Mouse (Mus musculus) C2C12 (cell line): ENCODE data around the gene Pigf.

Experiments
- CTCF ChIP-seq: IDR thresholded peaks from one replicate; pipeline ENCODE4 v1.5.1; 2011; ENCODE audit not compliant: control insufficient read depth, insufficient read depth, insufficient read length
- FOSL1 ChIP-seq: IDR thresholded peaks from one replicate; pipeline ENCODE4 v1.8.0; 2011; ENCODE audit warnings: mild to moderate bottlenecking, low read length; ENCODE audit not compliant: poor library complexity, insufficient read depth, severe bottlenecking

GRCm38 (mm10) chr17:87063969-87064368 lies 38.8 kb upstream of the Pigf start:
- TF ChIP-seq CTCF, result no peak
- no peak for TF ChIP-seq FOSL1
